Mouse (Mus musculus) embryonic facial prominence, embryonic 12.5 days (tissue): ENCODE results near the gene Nr2e1. TPM values are rescaled to one million over a fixed set of nuclear protein-coding genes. Genes with fewer than 3 reads are reported as not detected.

ENCODE experiments used
- ATAC-seq: fragments of 200-750 bp; cut with Nextera tagmentation; 2 replicates; pipeline ENCODE4 v1.8.0; 2017; ENCODE audit not compliant: insufficient number of reproducible peaks, insufficient read depth, low FRiP score, low TSS enrichment
- H3K27ac ChIP-seq: fragments of 300-500 bp; sonication (generic); 2 replicates; pipeline ENCODE4 v1.5.1; 2016; ENCODE audit warnings: mild to moderate bottlenecking
- H3K27me3 ChIP-seq: fragments of 300-500 bp; sonication (generic); 2 replicates; pipeline ENCODE4 v1.6.1; 2016; ENCODE audit warnings: mild to moderate bottlenecking, moderate library complexity
- H3K36me3 ChIP-seq: fragments of 300-500 bp; sonication (generic); 2 replicates; pipeline ENCODE4 v1.6.1; 2016; ENCODE audit warnings: mild to moderate bottlenecking
- H3K4me1 ChIP-seq: fragments of 300-500 bp; sonication (generic); 2 replicates; pipeline ENCODE4 v1.6.1; 2016
- H3K4me2 ChIP-seq: fragments of 300-500 bp; sonication (generic); replicated peaks from 2 replicates; pipeline ENCODE4 v1.6.1; 2016; ENCODE audit warnings: mild to moderate bottlenecking, moderate library complexity
- H3K4me3 ChIP-seq: fragments of 300-500 bp; sonication (generic); 2 replicates; pipeline ENCODE4 v1.5.1; 2016; ENCODE audit warnings: mild to moderate bottlenecking
- H3K9ac ChIP-seq: fragments of 300-500 bp; sonication (generic); 2 replicates; pipeline ENCODE4 v1.6.1; 2016; ENCODE audit warnings: mild to moderate bottlenecking, moderate library complexity
- H3K9me3 ChIP-seq: fragments of 300-500 bp; sonication (generic); 2 replicates; pipeline ENCODE4 v1.6.1; 2016; ENCODE audit warnings: mild to moderate bottlenecking, moderate library complexity
- WGBS: fragments of 180-500 bp; shearing (Covaris S2); methylation state at CpG from one replicate; pipeline ENCODE4 v1.1.7; 2016; 5-methylcytosine and 5-hydroxymethylcytosine counted together
- polyA plus RNA-seq: library from polyadenylated mRNA; unstranded; fragments of >200 nt; fragmentation: Nextera tagmentation; extraction: Ambion mirVana; gene quantifications from 2 replicates; pipeline ENCODE4 v1.2.1, GENCODE M21; 2016

Gene Nr2e1
- polyA plus RNA-seq, 1 experiment from 2014 or later: 6.6 TPM

DNA sequence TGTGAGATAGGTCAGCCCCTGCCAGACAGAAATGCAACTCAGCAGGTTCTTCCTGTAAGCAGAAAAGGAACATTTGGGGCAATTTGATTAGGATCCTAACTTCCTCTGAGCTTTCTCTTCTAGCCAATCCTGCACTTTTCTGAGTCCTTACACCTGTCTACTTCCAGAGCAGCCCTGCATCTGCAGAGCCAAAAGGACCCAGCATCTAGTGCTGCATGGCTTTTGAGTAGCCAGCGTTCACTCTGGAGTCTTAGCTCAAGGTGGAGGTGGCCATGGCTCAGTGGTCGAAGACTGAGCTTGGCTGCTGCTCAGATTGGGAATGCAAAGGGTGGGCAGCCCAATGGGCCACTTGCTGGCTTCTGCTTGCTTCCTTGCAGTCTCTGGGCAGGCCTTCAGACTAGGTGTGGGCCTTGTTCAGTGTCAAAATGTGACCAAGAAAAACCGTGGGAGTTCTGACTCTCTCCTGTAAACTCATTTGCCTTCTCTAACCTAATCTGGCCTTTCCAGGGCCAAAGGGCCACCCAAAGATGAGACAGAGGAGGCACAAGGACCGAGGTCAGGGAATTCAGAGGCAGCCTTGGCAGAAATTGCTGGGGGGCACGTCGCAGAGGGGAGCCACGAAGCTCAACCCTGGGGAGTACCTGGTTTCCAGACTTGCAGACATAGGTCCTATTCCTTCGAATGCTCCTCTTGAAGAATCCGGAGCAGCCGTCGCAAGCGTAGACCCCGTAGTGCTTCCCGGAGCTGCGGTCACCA, 5.7 kb downstream of the Nr2e1 start:
- no peaks in the 10 kb centered on the region for H3K9me3 ChIP-seq
- 3% methylated on average over 15 of the region's 15 CpGs for WGBS
- no peak overlapping the region for H3K9ac ChIP-seq
- H3K36me3 ChIP-seq: no peaks in the 10 kb centered on the region; the same call in 1 of the 2 replicates
- H3K27ac ChIP-seq: no peak overlapping the region
- ATAC-seq: no peak
- H3K27me3 ChIP-seq: peaks cover 90% of the 10 kb centered on the region
- H3K4me3 ChIP-seq: no peak overlapping the region
- peaks cover 7% of the 10 kb centered on the region; the same call in 1 of the 2 replicates for H3K4me1 ChIP-seq
- no peak overlapping the region for H3K4me2 ChIP-seq

DNA sequence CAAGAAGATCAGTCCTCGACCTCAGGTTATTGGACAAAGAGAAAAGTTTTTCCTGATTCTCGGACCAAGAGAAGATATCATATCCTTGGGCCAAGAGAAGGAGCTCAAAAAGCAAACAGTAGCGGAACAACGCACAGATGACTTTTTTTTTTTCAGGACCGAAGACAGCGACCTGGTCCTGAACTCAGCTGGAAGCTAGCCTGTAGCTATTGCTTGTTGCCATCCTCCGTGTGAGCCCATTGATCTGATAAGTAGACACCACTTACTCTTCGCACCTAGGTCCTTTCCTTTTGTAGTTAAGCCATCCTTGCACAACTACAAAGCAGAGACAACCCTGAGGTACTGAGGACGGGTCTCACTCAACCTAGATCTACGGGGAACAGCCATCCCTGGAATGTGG, 8.8 kb downstream of the Nr2e1 start:
- H3K36me3 ChIP-seq: no peaks in the 10 kb centered on the region; the same call in 1 of the 2 replicates
- ATAC-seq: no peak
- H3K4me1 ChIP-seq: peaks cover 4% of the 10 kb centered on the region; the same call in 1 of the 2 replicates
- H3K27me3 ChIP-seq: peaks cover 89% of the 10 kb centered on the region
- no peak overlapping the region for H3K27ac ChIP-seq
- WGBS: 4% methylated on average over 10 of the region's 10 CpGs
- H3K9me3 ChIP-seq: no peaks in the 10 kb centered on the region
- no peak overlapping the region for H3K4me3 ChIP-seq
- no peak overlapping the region for H3K4me2 ChIP-seq
- no peak overlapping the region for H3K9ac ChIP-seq

DNA sequence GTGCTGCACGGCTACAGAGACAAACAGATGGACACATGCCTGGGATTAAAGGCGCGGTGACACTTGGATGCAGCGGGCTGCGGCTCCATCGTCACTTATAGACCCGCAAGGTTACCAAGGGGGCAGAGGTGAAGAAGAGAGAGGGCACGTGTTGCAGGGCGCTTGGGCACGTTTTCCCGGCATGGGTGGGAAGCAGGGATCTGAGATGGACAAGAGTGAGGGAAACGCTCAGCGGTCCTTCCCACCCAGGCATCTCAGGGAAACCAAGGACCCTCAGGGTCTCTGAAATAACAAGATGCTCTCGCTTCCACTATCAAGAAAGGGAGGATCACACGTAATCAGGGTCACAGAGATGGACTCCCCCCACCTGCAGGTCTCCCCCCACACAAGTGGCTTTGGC, 10.5 kb downstream of the Nr2e1 start:
- 3% methylated on average over 15 of the region's 15 CpGs for WGBS
- H3K4me1 ChIP-seq: no peaks in the 10 kb centered on the region
- no peak overlapping the region for H3K4me3 ChIP-seq
- no peak for ATAC-seq
- no peak overlapping the region for H3K9ac ChIP-seq
- no peak overlapping the region for H3K27ac ChIP-seq
- H3K27me3 ChIP-seq: peaks cover 93% of the 10 kb centered on the region
- H3K4me2 ChIP-seq: no peak overlapping the region; the same call in 1 of the 2 replicates
- no peaks in the 10 kb centered on the region for H3K9me3 ChIP-seq
- H3K36me3 ChIP-seq: no peaks in the 10 kb centered on the region; the same call in 1 of the 2 replicates

DNA sequence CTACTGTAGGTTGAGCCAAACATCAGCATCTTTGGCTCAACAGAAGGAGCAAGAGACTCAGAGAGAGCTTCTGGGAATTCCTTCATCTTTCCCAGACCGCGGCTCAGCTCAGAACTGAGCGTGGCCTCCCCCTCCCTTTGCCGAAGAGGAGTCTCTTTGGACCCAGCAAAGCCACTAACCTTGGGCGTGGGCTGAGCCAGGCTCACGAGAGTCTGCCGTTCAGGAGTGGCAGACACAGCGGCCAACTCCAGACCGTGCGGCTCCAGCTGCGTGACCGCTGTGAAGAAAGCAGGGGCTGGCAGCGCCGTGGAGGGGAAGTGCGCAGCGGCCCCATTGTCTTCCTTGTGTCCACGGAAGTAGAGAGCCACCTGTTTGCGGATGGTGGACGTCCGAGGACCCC, 10.9 kb downstream of the Nr2e1 start:
- WGBS: 2% methylated on average over 20 of the region's 20 CpGs
- ATAC-seq: no peak
- Histone ChIP-seq H3K27me3 (peaks cover 91% of the 10 kb centered on the region), H3K9ac (no peak overlapping the region), H3K9me3 (no peaks in the 10 kb centered on the region), H3K4me1 (no peaks in the 10 kb centered on the region), H3K27ac (no peak overlapping the region), H3K36me3 (no peaks in the 10 kb centered on the region; the same call in 1 of the 2 replicates), H3K4me3 (no peak overlapping the region), H3K4me2 (no peak overlapping the region; the same call in 1 of the 2 replicates)

DNA sequence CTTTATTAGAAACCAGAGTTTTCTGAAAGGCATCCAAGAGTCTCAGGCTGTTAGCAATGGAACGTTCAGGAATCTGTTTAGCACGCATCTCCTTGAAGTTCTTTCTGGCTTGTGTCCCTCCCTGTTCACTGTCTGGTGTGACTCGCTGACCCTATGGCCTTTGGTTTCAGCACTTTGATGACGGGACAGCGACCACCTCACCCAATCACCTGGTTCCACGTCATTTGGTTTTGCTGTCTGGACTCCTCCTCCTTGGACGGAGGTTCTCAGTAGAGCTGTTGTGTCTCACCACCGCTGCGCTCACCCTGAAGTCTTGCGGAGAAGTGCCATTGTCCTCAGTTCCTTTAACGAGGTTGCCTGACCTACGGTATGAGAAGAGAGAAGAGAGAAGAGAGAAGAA, 21.2 kb downstream of the Nr2e1 start:
- Histone ChIP-seq H3K36me3 (no peaks in the 10 kb centered on the region), H3K4me2 (no peak overlapping the region), H3K27me3 (peaks cover 32% of the 10 kb centered on the region), H3K9ac (no peak overlapping the region), H3K9me3 (no peaks in the 10 kb centered on the region), H3K27ac (no peak overlapping the region), H3K4me1 (no peaks in the 10 kb centered on the region), H3K4me3 (no peak overlapping the region)
- WGBS: 3% methylated on average over 12 of the region's 12 CpGs
- no peak for ATAC-seq

DNA sequence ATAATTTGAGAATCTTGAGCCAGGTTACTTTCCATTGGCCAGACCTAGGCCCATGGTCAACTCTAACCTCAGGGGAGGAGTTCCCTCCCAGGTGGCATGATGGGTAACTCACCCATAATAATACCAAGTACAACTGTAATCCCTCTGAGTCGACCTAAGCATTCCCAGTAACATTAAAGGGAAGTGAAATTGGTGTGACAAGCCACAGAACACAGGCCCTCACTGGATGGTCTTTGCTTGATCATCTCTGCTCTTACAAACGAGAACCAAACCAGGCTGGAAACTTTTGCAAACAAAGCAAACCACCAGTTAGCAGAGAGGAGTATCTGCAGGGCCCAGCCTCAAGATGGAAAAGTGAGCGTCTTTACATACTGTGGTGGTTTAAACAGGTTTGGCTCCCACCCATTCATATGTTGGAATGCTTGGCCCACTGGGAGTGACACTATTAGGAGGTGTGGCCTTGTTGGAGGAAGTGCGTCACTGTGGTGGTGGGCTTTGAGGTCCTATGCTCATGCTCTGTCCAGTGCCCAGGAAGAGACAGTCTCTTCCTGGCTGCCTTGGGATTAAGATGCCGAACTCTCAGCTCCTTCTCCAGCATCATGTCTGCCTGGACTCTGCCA, 23.7 kb downstream of the Nr2e1 start:
- Histone ChIP-seq H3K27ac (no peak overlapping the region), H3K9me3 (no peaks in the 10 kb centered on the region), H3K4me3 (no peak overlapping the region), H3K4me2 (no peak overlapping the region), H3K27me3 (peaks cover 7% of the 10 kb centered on the region), H3K9ac (no peak overlapping the region), H3K4me1 (no peaks in the 10 kb centered on the region), H3K36me3 (no peaks in the 10 kb centered on the region)
- no peak for ATAC-seq
- WGBS: 72% methylated on average over 5 of the region's 5 CpGs

DNA sequence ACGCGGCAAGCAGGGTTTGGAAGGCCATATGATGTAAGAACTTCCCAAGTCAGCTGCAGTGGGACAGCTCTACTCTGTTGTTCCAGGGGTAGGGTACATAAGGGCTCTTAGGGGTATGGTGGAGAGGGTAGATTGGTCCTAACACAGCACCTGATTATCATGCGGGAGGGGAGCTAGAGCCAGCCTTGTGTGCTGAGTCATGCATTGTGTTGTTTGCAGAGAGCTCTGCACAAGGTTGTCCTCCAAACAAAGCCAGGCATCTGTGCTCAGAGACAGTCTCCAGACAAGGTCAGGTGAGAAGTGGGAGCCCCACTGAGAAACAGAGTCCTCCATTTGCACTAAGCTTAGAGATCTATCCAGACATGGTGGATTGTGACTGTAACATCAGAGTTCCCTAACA, 36.9 kb downstream of the Nr2e1 start:
- Histone ChIP-seq H3K4me3 (no peak overlapping the region), H3K4me2 (no peak overlapping the region), H3K27ac (no peak overlapping the region), H3K9me3 (no peaks in the 10 kb centered on the region), H3K36me3 (no peaks in the 10 kb centered on the region), H3K9ac (no peak overlapping the region), H3K4me1 (no peaks in the 10 kb centered on the region), H3K27me3 (no peaks in the 10 kb centered on the region)
- WGBS: 90% methylated on average over 3 of the region's 3 CpGs
- ATAC-seq: no peak

DNA sequence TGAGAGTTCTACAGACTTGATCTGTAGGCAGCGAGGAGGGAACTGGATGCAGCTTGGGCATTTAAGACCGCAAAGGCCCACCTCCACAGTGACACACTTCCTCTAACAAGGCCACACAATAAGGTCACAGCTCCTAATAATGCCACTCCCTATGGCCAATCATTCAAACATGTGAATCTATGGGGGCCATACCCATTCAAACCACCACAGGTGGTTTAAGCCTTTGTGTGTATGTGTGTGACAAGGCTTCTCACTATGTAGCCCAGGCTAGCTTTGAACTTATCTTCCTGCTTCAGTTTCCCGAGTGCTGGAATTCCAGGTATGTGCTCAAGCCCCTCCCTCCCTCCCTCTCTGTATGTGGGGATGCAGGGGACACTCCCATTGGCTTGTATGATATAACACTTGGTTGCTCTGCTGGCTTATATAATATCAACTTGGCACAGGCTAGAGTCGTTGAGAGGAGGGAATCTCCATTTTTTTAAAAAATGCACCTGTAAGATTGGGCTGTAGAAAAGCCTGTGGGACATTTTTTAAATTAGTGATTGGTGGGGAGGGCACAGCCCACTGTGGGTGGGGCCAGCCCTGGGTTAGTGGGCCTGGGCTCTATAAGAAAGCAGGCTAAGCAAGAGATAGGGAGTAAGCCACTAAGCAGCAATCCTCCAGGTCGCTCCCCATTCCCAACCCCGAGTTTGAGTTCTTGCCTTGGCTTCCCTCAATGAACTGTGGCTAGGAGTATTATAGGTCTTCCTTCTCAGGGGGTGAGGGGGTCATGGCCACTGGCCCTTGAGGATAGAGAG, 37.5 kb downstream of the Nr2e1 start:
- Histone ChIP-seq H3K4me2 (no peak overlapping the region), H3K27ac (no peak overlapping the region), H3K36me3 (no peaks in the 10 kb centered on the region), H3K4me1 (no peaks in the 10 kb centered on the region), H3K9ac (no peak overlapping the region), H3K27me3 (no peaks in the 10 kb centered on the region), H3K4me3 (no peak overlapping the region), H3K9me3 (no peaks in the 10 kb centered on the region)
- ATAC-seq: no peak
- WGBS: 79% methylated on average over 6 of the region's 6 CpGs

DNA sequence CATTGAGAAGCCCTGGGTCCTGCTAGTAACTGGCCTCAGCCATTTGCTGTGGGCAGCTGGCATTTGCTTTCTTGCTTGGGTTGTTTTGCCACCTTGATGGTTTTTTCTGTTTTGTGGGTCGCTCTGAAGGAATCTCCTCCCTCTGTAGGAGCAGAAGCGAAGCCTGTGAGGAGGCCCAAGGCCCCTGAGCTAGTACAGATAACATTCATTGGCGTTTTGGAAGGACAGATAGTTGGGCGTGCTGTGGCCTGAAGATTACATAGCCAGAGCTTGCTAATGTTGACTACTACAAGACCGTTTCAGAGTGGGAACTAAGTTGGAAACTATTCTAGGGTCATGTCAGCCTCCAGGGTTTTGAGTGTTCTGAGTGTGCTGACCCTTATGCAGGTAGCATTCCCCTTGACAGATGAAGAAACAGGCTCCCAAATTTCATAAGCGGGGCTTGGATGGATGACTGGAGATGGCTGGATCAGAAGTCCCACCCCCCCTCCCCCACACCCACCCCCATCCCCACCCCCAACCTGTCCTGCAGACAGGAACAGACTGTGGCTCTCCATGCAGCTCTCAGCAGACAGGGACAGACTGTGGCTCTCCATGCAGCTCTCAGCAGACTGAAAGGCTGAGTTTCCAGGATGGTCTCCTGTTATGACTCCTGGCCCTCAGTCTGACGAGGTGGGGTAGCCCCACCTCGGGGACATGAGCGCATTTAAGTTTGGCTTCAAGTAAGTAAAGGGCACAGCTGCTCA, 45.7 kb downstream of the Nr2e1 start:
- Histone ChIP-seq H3K9me3 (no peaks in the 10 kb centered on the region), H3K4me1 (no peaks in the 10 kb centered on the region), H3K27me3 (no peaks in the 10 kb centered on the region), H3K27ac (no peak overlapping the region), H3K4me3 (no peak overlapping the region), H3K9ac (no peak overlapping the region), H3K36me3 (peaks cover 24% of the 10 kb centered on the region; the same call in 1 of the 2 replicates), H3K4me2 (no peak overlapping the region)
- WGBS: 83% methylated on average over 9 of the region's 9 CpGs
- no peak for ATAC-seq

DNA sequence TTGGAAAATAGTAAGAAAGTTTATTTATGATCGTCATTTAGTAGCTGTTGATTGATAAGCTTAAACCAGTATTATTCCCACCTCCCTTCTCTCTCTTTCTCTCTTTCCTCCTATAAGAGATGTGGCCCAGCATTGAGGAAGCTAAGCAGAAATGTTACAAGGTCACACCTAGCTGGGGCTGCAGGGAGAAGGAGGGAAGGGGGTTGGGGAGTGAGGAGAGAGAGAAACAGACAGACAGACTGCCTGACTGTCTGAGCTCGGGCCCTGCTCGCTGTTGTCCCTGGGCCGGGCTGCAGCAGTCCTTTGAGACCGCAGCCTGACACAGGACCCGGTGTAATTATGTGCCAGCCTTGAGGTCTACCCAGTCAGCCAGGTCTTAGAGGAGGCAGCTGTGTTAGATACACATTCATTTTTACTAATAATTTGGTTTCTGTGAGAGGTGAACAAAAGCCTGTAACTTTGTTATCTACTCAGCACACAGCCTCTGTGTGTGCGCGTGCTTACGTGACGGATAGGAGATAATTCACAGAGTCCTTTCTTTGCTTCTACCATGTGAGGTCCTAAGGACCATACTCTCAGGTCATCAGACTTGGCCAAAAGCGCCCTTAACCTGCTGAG, 49.5 kb downstream of the Nr2e1 start:
- ATAC-seq: no peak
- H3K4me1 ChIP-seq: no peaks in the 10 kb centered on the region
- H3K36me3 ChIP-seq: peaks cover 40% of the 10 kb centered on the region; the same call in 1 of the 2 replicates
- H3K9me3 ChIP-seq: no peaks in the 10 kb centered on the region
- 89% methylated on average over 11 of the region's 11 CpGs for WGBS
- H3K27ac ChIP-seq: no peak overlapping the region
- H3K4me3 ChIP-seq: no peak overlapping the region
- H3K4me2 ChIP-seq: no peak overlapping the region
- no peaks in the 10 kb centered on the region for H3K27me3 ChIP-seq
- H3K9ac ChIP-seq: no peak overlapping the region

DNA sequence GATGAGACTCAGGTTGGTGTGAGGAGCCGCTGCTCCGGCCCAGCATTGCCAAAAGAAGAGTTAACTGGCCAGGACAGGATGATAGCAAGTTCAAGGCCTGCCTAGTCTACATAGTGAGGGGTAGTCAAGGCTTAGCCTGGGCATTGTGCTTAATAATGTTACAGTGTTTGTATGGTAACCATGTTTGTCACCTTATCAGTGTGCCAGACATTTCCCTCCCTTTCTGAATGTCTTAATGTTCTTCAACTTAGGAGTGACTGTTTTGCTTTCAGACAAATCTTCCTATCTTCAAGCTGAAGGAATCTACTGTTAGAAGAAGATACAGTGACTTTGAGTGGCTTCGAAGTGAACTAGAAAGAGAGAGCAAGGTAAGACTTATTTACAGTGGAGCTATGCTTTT, 57.8 kb downstream of the Nr2e1 start:
- no peak overlapping the region for H3K4me3 ChIP-seq
- no peaks in the 10 kb centered on the region for H3K27me3 ChIP-seq
- 96% methylated on average over 3 of the region's 3 CpGs for WGBS
- H3K9ac ChIP-seq: no peak overlapping the region
- H3K4me2 ChIP-seq: no peak overlapping the region
- H3K9me3 ChIP-seq: no peaks in the 10 kb centered on the region
- peaks cover 15% of the 10 kb centered on the region for H3K4me1 ChIP-seq
- peaks cover 40% of the 10 kb centered on the region for H3K36me3 ChIP-seq
- no peak for ATAC-seq
- no peak overlapping the region for H3K27ac ChIP-seq
